Mouse (Mus musculus) cerebellum, adult 9-11 months (tissue): ENCODE measurements around the gene Fam228a.
"Not testable (repeated sequence)": the region's sequence is repeated elsewhere in the genome, so short reads cannot be mapped to it uniquely, and the experiment has no call there.

ENCODE experiments used
- DNase-seq: peaks from one replicate; pipeline ENCODE4 v3.0.0; 2022

The Fam228a gene

DNA sequence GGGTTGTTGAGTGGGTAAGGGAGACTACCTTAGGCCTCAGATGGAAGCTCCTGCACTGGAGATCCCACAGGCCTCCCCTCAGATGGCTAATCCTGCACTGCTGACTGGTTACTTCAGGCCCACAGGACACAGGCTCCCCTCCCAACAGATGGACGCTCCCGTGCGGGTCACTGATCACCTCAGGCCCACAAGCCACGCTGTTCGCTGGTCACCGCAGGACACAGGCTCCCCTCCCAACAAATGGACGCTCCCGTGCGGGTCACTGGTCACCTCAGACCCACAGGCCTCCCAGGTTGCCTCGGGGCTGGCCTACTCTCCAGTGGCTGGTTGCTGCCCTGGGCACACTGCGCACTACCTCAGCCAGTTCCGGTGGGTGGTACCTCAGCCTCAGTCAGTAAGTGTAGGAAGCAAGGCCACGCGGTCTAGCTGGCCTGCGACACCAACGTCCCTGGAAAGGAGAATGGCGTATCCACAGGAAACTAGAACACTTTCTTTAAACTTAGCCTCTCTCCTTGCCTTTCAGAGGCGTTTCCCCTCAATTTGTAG lies at the start of gene Fam228a:
TSS of gene Fam228a (minus strand) at position 400 of the 546 bp plus-strand sequence.
- no peak for DNase-seq

DNA sequence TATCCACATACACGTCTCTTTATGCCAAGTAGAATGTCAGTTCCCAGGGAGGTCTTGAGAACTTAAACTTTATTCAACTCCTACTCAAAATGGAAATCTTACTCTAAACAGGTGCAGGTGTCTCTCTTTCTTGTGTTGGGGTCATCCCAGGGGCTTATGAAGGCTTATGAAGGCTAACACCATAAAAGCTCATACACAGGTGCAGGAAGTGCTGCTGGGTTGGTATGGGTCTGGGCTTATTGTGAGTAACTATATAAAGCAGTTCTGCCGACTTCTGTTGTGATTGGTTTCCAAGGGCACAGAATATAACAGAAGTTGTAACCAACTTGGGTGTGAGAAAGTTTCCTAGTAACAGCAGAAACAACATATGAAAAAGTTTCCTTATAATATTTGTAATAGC lies 46.2 kb upstream of the Fam228a start:
- DNase-seq, result no peak

DNA sequence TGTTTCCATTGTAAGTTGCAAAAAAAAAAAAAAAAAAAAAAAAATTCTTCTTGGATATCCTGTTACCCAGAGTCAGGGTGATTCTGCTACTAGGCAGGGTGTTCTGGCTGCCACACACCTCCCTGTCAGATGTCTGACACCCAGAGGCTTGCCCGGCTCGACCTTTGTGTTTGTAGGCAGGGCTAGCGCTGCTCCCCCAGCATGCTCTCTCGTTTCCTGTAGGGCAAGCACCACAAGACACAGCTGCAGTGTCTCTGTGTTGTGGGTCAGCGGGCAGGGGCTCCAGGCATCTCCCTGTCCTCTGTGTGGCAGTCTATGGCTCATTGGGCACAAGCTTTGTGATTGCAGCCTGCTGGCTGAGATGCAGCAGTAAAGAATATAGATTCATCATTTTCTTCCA lies 45.4 kb upstream of the Fam228a start:
- no peak for DNase-seq

GRCm38 (mm10) chr12:4781725-4782404 lies 43.6 kb upstream of the Fam228a start:
- DNase-seq, result peak; percentile 50

DNA sequence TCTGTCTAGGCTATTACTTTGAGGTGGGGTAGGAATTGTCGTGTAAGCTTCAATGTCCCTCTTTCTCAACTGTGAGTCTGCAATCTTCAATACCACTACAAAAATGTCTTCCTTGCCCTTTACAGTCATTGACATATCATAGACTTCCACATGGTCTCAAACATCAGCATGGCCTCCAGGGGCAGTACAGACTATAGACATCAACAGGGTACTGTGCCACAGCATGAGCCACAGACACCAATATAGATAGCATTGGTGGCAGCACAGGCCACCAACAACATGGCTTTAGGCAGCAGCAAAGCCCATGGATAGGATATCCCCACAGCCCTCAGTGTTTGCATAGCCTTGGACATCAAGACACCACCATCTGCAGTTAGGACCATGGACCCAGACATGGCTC lies 43.0 kb upstream of the Fam228a start:
- DNase-seq, result no peak

DNA sequence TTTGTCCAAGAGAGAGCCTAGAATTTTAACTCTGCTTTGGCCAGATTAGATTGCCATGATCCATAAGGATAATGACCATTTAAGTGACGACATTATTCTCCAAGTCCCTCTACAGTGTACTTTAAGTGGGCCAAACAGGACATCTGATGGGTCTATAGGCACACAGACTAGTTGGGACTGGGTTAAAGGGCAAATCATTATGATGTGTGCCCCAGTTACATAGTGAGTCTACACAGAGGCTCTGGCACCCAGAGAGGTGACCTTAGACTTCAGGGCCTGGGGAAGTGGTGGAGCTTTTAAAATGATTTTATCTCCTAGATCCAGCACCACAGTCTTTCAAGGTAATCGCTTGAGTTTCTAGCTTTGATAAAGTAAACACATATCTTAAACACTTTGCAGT lies 42.0 kb upstream of the Fam228a start:
- DNase-seq, result no peak

DNA sequence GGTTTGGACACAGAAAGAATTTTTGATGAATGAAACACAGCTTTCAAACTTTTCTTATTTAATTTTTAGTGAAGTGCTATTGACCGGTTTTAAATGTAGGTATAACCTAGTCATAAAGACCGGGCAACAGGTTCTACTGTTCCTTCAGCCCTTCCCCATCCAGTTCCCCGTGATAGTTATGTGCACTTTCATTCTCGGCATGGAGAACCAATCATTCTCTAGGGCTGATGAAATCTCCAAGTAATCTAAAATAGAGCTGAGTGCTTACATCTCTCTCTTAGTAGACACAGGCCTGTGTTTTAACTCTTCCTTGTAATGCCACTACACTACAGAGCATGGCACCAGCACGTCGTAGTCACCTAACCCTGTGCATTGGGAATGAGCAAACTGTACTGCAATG lies 39.5 kb upstream of the Fam228a start:
- no peak for DNase-seq

DNA sequence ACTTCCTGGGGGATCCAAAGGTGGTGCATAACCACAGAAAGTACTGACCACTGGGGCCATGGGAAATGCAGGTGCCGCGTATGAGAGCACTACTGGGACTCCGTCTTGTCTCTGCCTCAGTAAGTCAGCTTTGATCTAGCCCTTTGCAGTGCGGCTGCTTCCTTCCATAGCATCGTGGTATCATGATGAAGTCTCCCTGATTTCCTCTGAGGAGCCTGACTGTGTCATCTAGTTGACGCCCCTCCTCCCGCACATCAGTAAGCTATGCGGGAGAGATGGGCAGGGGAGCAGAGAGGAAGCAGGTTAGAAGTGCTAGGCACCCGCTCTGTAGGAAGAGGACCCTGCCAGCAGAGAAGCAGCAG lies 37.3 kb upstream of the Fam228a start:
- no peak for DNase-seq

DNA sequence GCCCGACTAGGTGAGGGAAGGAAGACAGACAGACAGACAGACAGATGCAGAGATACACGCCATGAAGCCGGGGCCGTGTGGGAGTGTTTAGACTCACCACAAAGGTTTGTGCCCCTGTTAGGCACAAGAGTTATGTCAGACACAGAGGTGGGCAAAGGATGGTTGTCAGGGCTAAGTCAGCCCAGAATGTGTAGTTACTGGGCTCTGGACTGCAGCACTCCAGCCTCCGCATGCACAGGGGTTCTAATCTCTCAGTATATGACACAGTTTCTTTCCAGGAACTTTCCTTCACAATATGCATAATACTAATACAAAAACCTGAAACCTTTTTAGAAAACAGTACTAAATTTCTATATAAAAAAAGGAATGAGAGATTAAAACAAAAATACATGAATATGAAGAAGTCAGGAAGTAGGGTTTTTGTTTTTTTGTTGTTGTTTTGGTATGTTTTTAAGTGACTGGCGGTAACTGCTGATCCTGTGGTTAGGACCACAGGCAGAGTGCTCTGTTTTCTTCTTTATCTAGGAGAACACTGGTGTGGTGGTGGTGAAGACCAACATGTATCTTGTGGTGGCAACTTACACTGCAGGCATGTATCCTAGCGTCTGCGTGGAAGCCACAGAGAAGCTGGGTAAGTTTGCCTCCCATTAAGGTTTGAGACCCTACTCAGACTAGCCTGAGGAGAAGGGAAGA lies 36.8 kb upstream of the Fam228a start:
- DNase-seq, result no peak

- no peak for DNase-seq
Measured at GRCm38 (mm10) chr12:4769333-4769723, 31.1 kb upstream of the Fam228a start.

DNA sequence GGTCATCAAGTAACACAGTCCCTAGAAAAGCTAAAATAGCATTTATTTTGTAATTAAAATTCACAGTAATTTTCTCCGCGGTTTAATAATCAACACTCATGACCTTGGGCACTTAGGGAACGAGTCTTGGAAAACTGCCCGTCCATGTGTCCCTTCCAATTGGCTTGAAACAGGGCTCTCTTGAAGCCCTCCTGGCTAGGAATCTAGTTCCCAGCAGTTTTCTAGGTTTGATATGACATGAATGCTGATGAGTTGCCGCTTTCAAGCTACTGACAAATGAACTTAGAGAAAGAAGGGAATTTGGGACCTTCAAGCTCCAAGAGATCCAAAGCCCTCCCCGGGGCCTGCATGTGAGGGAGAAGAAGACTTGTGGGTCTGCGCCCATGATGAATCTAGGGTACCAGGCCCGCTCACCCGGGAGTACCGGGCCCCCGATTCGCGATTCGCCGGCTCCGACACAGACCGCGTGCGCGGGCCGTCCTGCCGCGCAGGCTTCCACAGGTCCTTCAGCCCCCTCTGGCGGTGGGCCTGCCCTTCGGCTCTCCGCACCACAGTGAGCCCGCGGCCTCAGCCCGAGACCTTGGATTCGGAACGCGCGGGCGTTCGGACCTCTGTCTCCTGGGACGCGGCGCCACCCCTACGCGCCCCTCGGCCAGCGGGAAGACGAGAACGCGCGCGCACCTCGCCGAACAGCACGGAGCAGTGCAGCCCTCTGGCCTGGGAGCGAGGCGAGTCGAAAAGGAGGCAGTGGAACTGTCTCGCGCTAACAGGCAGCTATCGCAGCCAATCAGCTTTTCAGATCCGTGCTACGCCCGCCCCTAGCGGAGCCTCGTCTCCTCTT lies 30.5 kb upstream of the Fam228a start, which contains the start of the genes Pfn4 and Fam228b:
TSS of gene Pfn4 (plus strand) at position 531 of the 841 bp plus-strand sequence.
TSS of gene Fam228b (minus strand) at position 776 of the 841 bp plus-strand sequence.
- peak; percentile 97 for DNase-seq

- DNase-seq, result no peak
Measured at GRCm38 (mm10) chr12:4757060-4757459, 18.8 kb upstream of the Fam228a start.

- DNase-seq, result not testable (repeated sequence)
Measured at GRCm38 (mm10) chr12:4754451-4754850, 16.2 kb upstream of the Fam228a start.

DNA sequence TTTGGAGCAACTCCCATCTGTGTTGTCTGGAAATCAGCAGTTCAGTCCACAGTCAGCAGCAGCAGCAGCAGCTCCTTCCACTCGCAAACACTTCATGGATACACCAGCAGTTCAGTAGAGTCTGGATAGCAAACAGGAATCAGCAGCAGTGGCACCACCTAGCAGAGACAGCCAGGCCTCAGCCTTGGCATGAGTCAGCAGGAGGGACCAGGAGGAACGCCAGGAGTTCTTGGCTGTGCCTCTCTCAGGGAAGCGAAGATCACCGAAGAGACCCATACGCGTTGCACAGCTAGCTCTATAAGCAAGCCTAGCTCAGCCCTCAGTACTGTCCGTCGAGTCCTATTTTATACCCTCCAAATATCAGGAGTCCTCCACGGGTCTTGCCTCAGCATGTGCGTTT lies 6.3 kb upstream of the Fam228a start:
- no peak for DNase-seq

DNA sequence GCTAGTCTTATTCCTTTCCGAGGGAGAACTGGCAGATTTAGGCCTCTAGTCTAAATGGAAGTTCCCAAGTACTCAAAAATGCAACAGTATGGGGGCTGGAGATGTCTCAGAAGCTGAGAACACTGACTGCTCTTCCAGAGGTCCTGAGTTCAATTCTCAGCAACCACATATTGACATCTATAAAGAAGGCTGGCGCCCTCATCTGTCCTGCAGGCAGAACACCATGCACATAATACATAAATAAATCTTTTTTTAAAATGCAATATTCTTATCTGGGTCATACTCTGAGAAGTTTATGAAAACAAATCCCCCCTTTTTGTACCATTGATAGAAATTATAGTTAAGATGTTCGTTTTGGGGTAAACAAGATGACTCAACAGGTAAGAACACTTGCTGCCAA lies 4.0 kb upstream of the Fam228a start:
- DNase-seq, result no peak

DNA sequence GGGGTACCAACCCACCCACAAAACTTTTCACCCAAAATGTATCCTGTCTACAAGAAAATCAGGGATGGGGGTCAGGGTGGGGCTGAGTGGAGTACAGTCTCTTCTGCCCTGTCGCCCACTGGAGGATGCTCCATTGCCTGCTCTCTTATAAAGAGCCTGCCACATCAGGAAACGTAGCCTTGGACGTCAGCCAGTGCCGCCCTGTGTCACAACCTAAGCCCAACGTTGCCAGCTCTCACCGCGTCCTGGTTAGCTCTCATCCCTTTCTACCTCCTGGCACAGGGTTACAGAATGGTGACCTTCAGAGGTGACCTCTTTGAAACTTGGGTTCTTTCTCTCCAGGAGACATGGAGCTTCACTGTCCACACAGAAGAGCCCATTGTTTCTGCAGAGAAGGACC lies 2.6 kb upstream of the Fam228a start:
- DNase-seq, result no peak

- no peak for DNase-seq
Measured at GRCm38 (mm10) chr12:4732332-4732731, 5.9 kb downstream of the Fam228a start.

DNA sequence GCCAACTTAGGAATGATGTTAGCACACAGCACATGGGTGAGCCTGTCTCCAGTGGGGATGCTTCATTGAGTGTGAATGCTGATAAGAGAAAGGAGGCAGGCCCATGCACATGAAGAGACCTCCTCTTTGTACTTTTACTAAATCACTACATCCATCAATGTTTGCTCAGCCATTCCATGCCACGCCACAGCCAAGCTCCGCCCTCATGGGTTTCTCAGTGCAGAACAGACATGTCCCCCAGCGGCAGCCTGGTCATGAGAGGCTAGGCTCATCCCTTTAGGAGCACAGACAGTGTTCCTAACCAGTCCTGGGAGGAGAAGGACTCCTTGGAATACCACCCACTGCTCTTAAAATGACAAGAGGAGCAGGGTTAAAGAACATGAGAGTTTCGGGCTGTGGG lies 6.6 kb downstream of the Fam228a start:
- DNase-seq, result no peak

- DNase-seq, result no peak
Measured at GRCm38 (mm10) chr12:4729165-4729564, 9.1 kb downstream of the Fam228a start.

- no peak for DNase-seq
Measured at GRCm38 (mm10) chr12:4719762-4720754, 18.2 kb downstream of the Fam228a start.

- no peak for DNase-seq
Measured at GRCm38 (mm10) chr12:4719066-4719761, 19.0 kb downstream of the Fam228a start.
